Comparison of ENCODE assay signal across 22 mouse cellular contexts in the genomic region with DNA sequence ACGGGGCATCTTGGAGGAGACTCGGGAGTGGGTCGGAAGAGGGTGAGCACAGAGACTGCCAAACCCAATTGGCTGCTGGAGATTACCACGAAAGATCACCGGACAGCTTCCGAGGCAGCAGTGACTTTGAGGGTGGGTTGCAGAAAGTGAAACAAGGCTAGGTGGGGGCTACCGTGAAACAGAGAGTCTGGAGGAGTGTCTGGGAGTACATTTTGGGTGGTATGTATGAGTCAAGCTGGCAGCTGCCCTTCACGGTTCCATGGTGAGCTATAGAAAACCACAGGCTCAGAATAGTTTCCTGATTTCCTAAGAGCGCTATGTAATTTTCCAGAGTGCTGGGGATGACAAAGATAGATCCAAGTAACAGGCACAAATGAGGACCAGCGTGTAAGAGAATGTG.
A peak's percentile ranks its signal among the peaks of the same experiment; 100 is the strongest.
DNase-seq lines count a peak whose midpoint lies in the region; ATAC-seq lines count a peak whose summit lies in the region.
"Had no signal": no experiment of that assay in that cellular context is flagged by ENCODE, and none has a peak within 500 bp of the region (broad histone marks: within the 10 kb centered on the region; RNA-seq: fewer than 3 reads in every experiment).

No protein-coding gene starts in this region.

- H3K9me3 ChIP-seq in heart, embryonic 11.5 days (replicated peaks; ENCODE audit: control insufficient read depth, low read length): no peaks in the 10 kb centered on the region
- no peaks in the 10 kb centered on the region for H3K9me3 ChIP-seq in neural tube, embryonic 15.5 days (replicated peaks)
- H3K9me3 ChIP-seq: embryonic facial prominence, embryonic 12.5 days; heart, embryonic 10.5 days; midbrain, embryonic 12.5 days; stomach, embryonic 15.5 days had no signal

- intact Hi-C loops in heart, postnatal 14 days (cut with DNase I): no loop called here

- H3K4me3 ChIP-seq in heart, embryonic 11.5 days (ENCODE audit: low read depth, low read length): no peak overlapping the region
- H3K4me3 ChIP-seq in neural tube, embryonic 15.5 days (replicated peaks): no peak overlapping the region
- H3K4me3 ChIP-seq: embryonic facial prominence, embryonic 12.5 days; gastrocnemius, adult 2 months; heart, embryonic 10.5 days; midbrain, embryonic 12.5 days; stomach, embryonic 15.5 days had no signal

- no peaks in the 10 kb centered on the region for H3K4me1 ChIP-seq in heart, embryonic 11.5 days (ENCODE audit: control insufficient read depth, insufficient read depth, low read length)
- H3K4me1 ChIP-seq in neural tube, embryonic 15.5 days: no peaks in the 10 kb centered on the region
- H3K4me1 ChIP-seq: embryonic facial prominence, embryonic 12.5 days; heart, embryonic 10.5 days; midbrain, embryonic 12.5 days; stomach, embryonic 15.5 days had no signal

- WGBS in heart, embryonic 11.5 days (ENCODE audit: insufficient replicate concordance): 66% methylated on average over 10 of the region's 10 CpGs
- 84% methylated on average over 10 of the region's 10 CpGs for WGBS in neural tube, embryonic 15.5 days

- H3K9ac ChIP-seq in heart, embryonic 11.5 days (ENCODE audit: low read depth, low read length): no peak overlapping the region
- no peak overlapping the region for H3K9ac ChIP-seq in neural tube, embryonic 15.5 days (replicated peaks)
- H3K9ac ChIP-seq: embryonic facial prominence, embryonic 12.5 days; hindbrain, embryonic 14.5 days; midbrain, embryonic 12.5 days; stomach, embryonic 15.5 days had no signal

- no peaks in the 10 kb centered on the region for H3K36me3 ChIP-seq in heart, embryonic 11.5 days (ENCODE audit: control insufficient read depth, insufficient read depth, low read length)
- no peaks in the 10 kb centered on the region for H3K36me3 ChIP-seq in neural tube, embryonic 15.5 days
- H3K36me3 ChIP-seq: embryonic facial prominence, embryonic 12.5 days; heart, embryonic 10.5 days; midbrain, embryonic 12.5 days; stomach, embryonic 15.5 days had no signal

- H3K4me2 ChIP-seq in heart, embryonic 11.5 days: peak overlapping the region; percentile 6; the same call in 1 of the 2 replicates
- H3K4me2 ChIP-seq in neural tube, embryonic 15.5 days: no peak overlapping the region
- H3K4me2 ChIP-seq: embryonic facial prominence, embryonic 12.5 days; hindbrain, embryonic 14.5 days; midbrain, embryonic 12.5 days; stomach, embryonic 15.5 days had no signal

- no peak for DNase-seq in heart, postnatal 14 days
- DNase-seq in brain, adult 2 months (ENCODE audit: low read depth, low spot score): peak; percentile 84
- peak; percentile 62 for DNase-seq in left cerebral cortex, adult 18-20 months (ENCODE audit: low spot score in 2 of 2)
- peak; percentile 52 to 76 for DNase-seq in right cerebral cortex, postnatal 10 days (ENCODE audit: low spot score in 2 of 2)
- no peak for DNase-seq in urinary bladder, postnatal 10 days (ENCODE audit: low spot score)
- DNase-seq in cerebellum, adult 11 months: no peak
- DNase-seq: cerebellum, postnatal 25 days; gastrocnemius, adult 2 months; kidney, postnatal 10 days; lung, adult 18-20 months; lung, postnatal 36 days; spleen, adult 18-20 months; thymus, postnatal 36 days had no signal

- no peaks in the 10 kb centered on the region for H3K27me3 ChIP-seq in heart, embryonic 11.5 days (ENCODE audit: control insufficient read depth, insufficient read depth, low read length)
- no peaks in the 10 kb centered on the region for H3K27me3 ChIP-seq in neural tube, embryonic 15.5 days (replicated peaks)
- H3K27me3 ChIP-seq: embryonic facial prominence, embryonic 12.5 days; midbrain, embryonic 12.5 days; Patski; stomach, embryonic 15.5 days had no signal

- H3K27ac ChIP-seq in heart, embryonic 11.5 days (ENCODE audit: low read depth, low read length): no peak overlapping the region
- no peak overlapping the region for H3K27ac ChIP-seq in neural tube, embryonic 15.5 days (replicated peaks)
- H3K27ac ChIP-seq: embryonic facial prominence, embryonic 12.5 days; gastrocnemius, adult 2 months; heart, embryonic 10.5 days; hindbrain, embryonic 14.5 days; midbrain, embryonic 12.5 days; stomach, embryonic 15.5 days had no signal

- no peak for ATAC-seq in heart, embryonic 11.5 days (replicated peaks; ENCODE audit: insufficient number of reproducible peaks, low FRiP score, low TSS enrichment)
- no peak for ATAC-seq in neural tube, embryonic 15.5 days (ENCODE audit: low FRiP score)
- ATAC-seq: intestine, postnatal 0 days had no signal

Comparison
In these comparisons a context has a peak if more than half of its experiments do, and no peak if none do; other contexts are left out.
1. DNase-seq: peak in brain, adult 2 months (single experiment), left cerebral cortex, adult 18-20 months (2 of 2) and right cerebral cortex, postnatal 10 days (2 of 2); none in heart, postnatal 14 days (0 of 2), urinary bladder, postnatal 10 days (single experiment) and cerebellum, adult 11 months (single experiment).